Mouse (Mus musculus) neural tube, embryonic 12.5 days (tissue): ENCODE measurements around the gene Pomgnt2. TPM values are rescaled to one million over a fixed set of nuclear protein-coding genes. Genes with fewer than 3 reads are reported as not detected.

Experiments
- ATAC-seq: fragments of 200-750 bp; cut with Nextera tagmentation; 2 replicates; pipeline ENCODE4 v1.8.0; 2017; ENCODE audit warnings: low read depth, mild to moderate bottlenecking, moderate TSS enrichment, moderate library complexity; ENCODE audit not compliant: low FRiP score
- H3K27ac ChIP-seq: fragments of 300-500 bp; sonication (generic); 2 replicates; pipeline ENCODE4 v1.5.1; 2016
- H3K27me3 ChIP-seq: fragments of 300-500 bp; sonication (generic); replicated peaks from 2 replicates; pipeline ENCODE4 v1.6.1; 2016; ENCODE audit warnings: mild to moderate bottlenecking
- H3K36me3 ChIP-seq: fragments of 300-500 bp; sonication (generic); 2 replicates; pipeline ENCODE4 v1.6.1; 2016; ENCODE audit warnings: mild to moderate bottlenecking
- H3K4me1 ChIP-seq: fragments of 300-500 bp; sonication (generic); 2 replicates; pipeline ENCODE4 v1.6.1; 2016
- H3K4me2 ChIP-seq: fragments of 300-500 bp; sonication (generic); replicated peaks from 2 replicates; pipeline ENCODE4 v1.6.1; 2016; ENCODE audit warnings: mild to moderate bottlenecking
- H3K4me3 ChIP-seq: fragments of 300-500 bp; sonication (generic); 2 replicates; pipeline ENCODE4 v1.5.1; 2016
- H3K9ac ChIP-seq: fragments of 300-500 bp; sonication (generic); 2 replicates; pipeline ENCODE4 v1.6.1; 2016; ENCODE audit warnings: mild to moderate bottlenecking
- H3K9me3 ChIP-seq: fragments of 300-500 bp; sonication (generic); 2 replicates; pipeline ENCODE4 v1.6.1; 2016; ENCODE audit warnings: mild to moderate bottlenecking
- WGBS: fragments of 180-500 bp; shearing (Covaris S2); methylation state at CpG from one replicate; pipeline ENCODE4 v1.1.7; 2016; 5-methylcytosine and 5-hydroxymethylcytosine counted together
- polyA plus RNA-seq: library from polyadenylated mRNA; unstranded; fragments of >200 nt; fragmentation: Nextera tagmentation; extraction: Ambion mirVana; gene quantifications from 2 replicates; pipeline ENCODE4 v1.2.1, GENCODE M21; 2016

Gene Pomgnt2
- polyA plus RNA-seq, 1 experiment from 2014 or later, result 16.2 TPM

GRCm38 (mm10) chr9:122008876-122009275 is 12.0 kb upstream of the Pomgnt2 start:
- H3K4me1 ChIP-seq, result peaks cover 7% of the 10 kb centered on the region
- H3K9ac ChIP-seq, result no peak overlapping the region
- H3K4me2 ChIP-seq, result no peak overlapping the region
- no peak overlapping the region for H3K27ac ChIP-seq
- H3K27me3 ChIP-seq, result no peaks in the 10 kb centered on the region
- H3K4me3 ChIP-seq, result no peak overlapping the region
- H3K36me3 ChIP-seq, result no peaks in the 10 kb centered on the region
- 27% methylated on average over 2 of the region's 2 CpGs for WGBS
- H3K9me3 ChIP-seq, result no peaks in the 10 kb centered on the region
- ATAC-seq, result no peak

GRCm38 (mm10) chr9:122006609-122007008 is 9.7 kb upstream of the Pomgnt2 start:
- Histone ChIP-seq H3K27ac (no peak overlapping the region), H3K9ac (no peak overlapping the region), H3K36me3 (no peaks in the 10 kb centered on the region), H3K4me3 (no peak overlapping the region), H3K4me2 (no peak overlapping the region), H3K9me3 (no peaks in the 10 kb centered on the region), H3K27me3 (no peaks in the 10 kb centered on the region), H3K4me1 (peaks cover 7% of the 10 kb centered on the region)
- 14% methylated on average over 7 of the region's 7 CpGs for WGBS
- no peak for ATAC-seq

GRCm38 (mm10) chr9:122006175-122006574 is 9.3 kb upstream of the Pomgnt2 start:
- Histone ChIP-seq H3K4me1 (peaks cover 7% of the 10 kb centered on the region), H3K9ac (no peak overlapping the region), H3K4me2 (no peak overlapping the region), H3K4me3 (no peak overlapping the region), H3K27me3 (no peaks in the 10 kb centered on the region), H3K36me3 (no peaks in the 10 kb centered on the region), H3K27ac (no peak overlapping the region), H3K9me3 (0 out of 2 replicates have a peak, but pooled peaks cover 4% of the 10 kb centered on the region)
- WGBS, result 90% methylated on average over 2 of the region's 2 CpGs
- no peak for ATAC-seq

- ATAC-seq, result no peak
- Histone ChIP-seq H3K36me3 (no peaks in the 10 kb centered on the region), H3K9me3 (0 out of 2 replicates have a peak, but pooled peaks cover 5% of the 10 kb centered on the region), H3K27me3 (no peaks in the 10 kb centered on the region; the same call in 1 of the 2 replicates), H3K27ac (no peak overlapping the region), H3K4me2 (no peak overlapping the region), H3K4me1 (peaks cover 13% of the 10 kb centered on the region), H3K9ac (no peak overlapping the region), H3K4me3 (no peak overlapping the region)
- WGBS, result 73% methylated on average over 4 of the region's 4 CpGs
Measured at GRCm38 (mm10) chr9:121997978-121998377, 1.1 kb upstream of the Pomgnt2 start.

GRCm38 (mm10) chr9:121995508-121996131 is 1.3 kb downstream of the Pomgnt2 start:
- no peaks in the 10 kb centered on the region; the same call in 1 of the 2 replicates for H3K27me3 ChIP-seq
- no peaks in the 10 kb centered on the region for H3K9me3 ChIP-seq
- H3K4me1 ChIP-seq, result peaks cover 13% of the 10 kb centered on the region
- no peak overlapping the region for H3K27ac ChIP-seq
- H3K4me2 ChIP-seq, result peak overlapping the region; percentile 87
- no peaks in the 10 kb centered on the region for H3K36me3 ChIP-seq
- ATAC-seq, result peak; percentile 85
- H3K9ac ChIP-seq, result peak overlapping the region; percentile 80
- H3K4me3 ChIP-seq, result peak overlapping the region; percentile 75
- under 1% methylated on average over 53 of the region's 53 CpGs for WGBS

- Histone ChIP-seq H3K27ac (no peak overlapping the region), H3K9me3 (no peaks in the 10 kb centered on the region), H3K4me1 (peaks cover 13% of the 10 kb centered on the region), H3K27me3 (no peaks in the 10 kb centered on the region; the same call in 1 of the 2 replicates), H3K4me3 (peak overlapping the region; percentile 75), H3K36me3 (no peaks in the 10 kb centered on the region), H3K9ac (peak overlapping the region; percentile 80), H3K4me2 (peak overlapping the region; percentile 87)
- WGBS, result 16% methylated on average over 10 of the region's 10 CpGs
- ATAC-seq, result no peak
Measured at GRCm38 (mm10) chr9:121995077-121995476, 1.8 kb downstream of the Pomgnt2 start.

GRCm38 (mm10) chr9:121993047-121993446 is 3.9 kb downstream of the Pomgnt2 start:
- Histone ChIP-seq H3K4me3 (no peak overlapping the region), H3K27ac (no peak overlapping the region), H3K4me1 (peaks cover 17% of the 10 kb centered on the region), H3K36me3 (0 out of 2 replicates have a peak, but pooled peaks cover 3% of the 10 kb centered on the region), H3K9me3 (no peaks in the 10 kb centered on the region), H3K27me3 (no peaks in the 10 kb centered on the region; the same call in 1 of the 2 replicates), H3K9ac (no peak overlapping the region), H3K4me2 (no peak overlapping the region)
- no peak for ATAC-seq
- 76% methylated on average over 3 of the region's 3 CpGs for WGBS

- 0 out of 2 replicates have a peak, but pooled peaks cover 3% of the 10 kb centered on the region for H3K36me3 ChIP-seq
- H3K4me2 ChIP-seq, result no peak overlapping the region
- no peak for ATAC-seq
- H3K4me1 ChIP-seq, result peaks cover 17% of the 10 kb centered on the region
- WGBS, result 72% methylated on average over 5 of the region's 5 CpGs
- H3K27ac ChIP-seq, result no peak overlapping the region
- H3K27me3 ChIP-seq, result no peaks in the 10 kb centered on the region
- H3K9me3 ChIP-seq, result no peaks in the 10 kb centered on the region
- H3K4me3 ChIP-seq, result no peak overlapping the region
- H3K9ac ChIP-seq, result no peak overlapping the region
Measured at GRCm38 (mm10) chr9:121991041-121991440, 5.9 kb downstream of the Pomgnt2 start.

GRCm38 (mm10) chr9:121989536-121989935 is 7.4 kb downstream of the Pomgnt2 start:
- no peaks in the 10 kb centered on the region for H3K9me3 ChIP-seq
- no peak overlapping the region for H3K4me3 ChIP-seq
- no peaks in the 10 kb centered on the region for H3K27me3 ChIP-seq
- no peak overlapping the region for H3K4me2 ChIP-seq
- H3K9ac ChIP-seq, result no peak overlapping the region
- peaks cover 11% of the 10 kb centered on the region; the same call in 1 of the 2 replicates for H3K4me1 ChIP-seq
- no peak for ATAC-seq
- 16% methylated on average over 5 of the region's 5 CpGs for WGBS
- H3K36me3 ChIP-seq, result 0 out of 2 replicates have a peak, but pooled peaks cover 3% of the 10 kb centered on the region
- H3K27ac ChIP-seq, result no peak overlapping the region

GRCm38 (mm10) chr9:121988910-121989309 is 8.0 kb downstream of the Pomgnt2 start:
- no peak overlapping the region for H3K4me2 ChIP-seq
- 0 out of 2 replicates have a peak, but pooled peaks cover 3% of the 10 kb centered on the region for H3K36me3 ChIP-seq
- H3K4me1 ChIP-seq, result peaks cover 9% of the 10 kb centered on the region; the same call in 1 of the 2 replicates
- no peak overlapping the region for H3K4me3 ChIP-seq
- 72% methylated on average over 3 of the region's 3 CpGs for WGBS
- H3K27me3 ChIP-seq, result no peaks in the 10 kb centered on the region
- H3K9me3 ChIP-seq, result no peaks in the 10 kb centered on the region
- ATAC-seq, result no peak
- H3K27ac ChIP-seq, result no peak overlapping the region
- no peak overlapping the region for H3K9ac ChIP-seq

GRCm38 (mm10) chr9:121984465-121985461 is 12.1 kb downstream of the Pomgnt2 start:
- Histone ChIP-seq H3K9ac (no peak overlapping the region), H3K27ac (no peak overlapping the region), H3K4me2 (no peak overlapping the region), H3K36me3 (peaks cover 13% of the 10 kb centered on the region), H3K4me1 (peaks cover 9% of the 10 kb centered on the region), H3K9me3 (no peaks in the 10 kb centered on the region), H3K27me3 (no peaks in the 10 kb centered on the region), H3K4me3 (no peak overlapping the region)
- 74% methylated on average over 15 of the region's 15 CpGs for WGBS
- peak; percentile 38 for ATAC-seq

GRCm38 (mm10) chr9:121983504-121983903 is 13.4 kb downstream of the Pomgnt2 start:
- Histone ChIP-seq H3K9ac (no peak overlapping the region), H3K4me2 (no peak overlapping the region), H3K27me3 (no peaks in the 10 kb centered on the region), H3K36me3 (peaks cover 14% of the 10 kb centered on the region), H3K4me1 (peaks cover 5% of the 10 kb centered on the region), H3K4me3 (no peak overlapping the region), H3K9me3 (no peaks in the 10 kb centered on the region), H3K27ac (no peak overlapping the region)
- ATAC-seq, result peak; percentile 18; the same call in 1 of the 2 replicates
- WGBS, result 59% methylated on average over 15 of the region's 15 CpGs
